Mouse (Mus musculus) heart, embryonic 10.5 days (tissue): ENCODE measurements around the gene Ulk4. TPM values are rescaled to one million over a fixed set of nuclear protein-coding genes. Genes with fewer than 3 reads are reported as not detected.
A peak's percentile ranks its signal among the peaks of the same experiment; 100 is the strongest.
"Not testable (repeated sequence)": the region's sequence is repeated elsewhere in the genome, so short reads cannot be mapped to it uniquely, and the experiment has no call there.

Experiments
- DNase-seq: peaks from one replicate; pipeline ENCODE4 v3.0.0-alpha.2; 2017; ENCODE audit warnings: low spot score
- H3K27ac ChIP-seq: fragments of 300-500 bp; sonication (generic); 2 replicates; pipeline ENCODE4 v1.5.1; 2016; ENCODE audit warnings: mild to moderate bottlenecking
- H3K27me3 ChIP-seq: fragments of 300-500 bp; sonication (generic); 2 replicates; pipeline ENCODE4 v1.6.1; 2016; ENCODE audit warnings: mild to moderate bottlenecking; ENCODE audit not compliant: poor library complexity, insufficient read depth, severe bottlenecking
- H3K36me3 ChIP-seq: fragments of 300-500 bp; sonication (generic); 2 replicates; pipeline ENCODE4 v1.6.1; 2016; ENCODE audit warnings: mild to moderate bottlenecking, moderate library complexity
- H3K4me1 ChIP-seq: fragments of 300-500 bp; sonication (generic); 2 replicates; pipeline ENCODE4 v1.6.1; 2016; ENCODE audit warnings: mild to moderate bottlenecking
- H3K4me3 ChIP-seq: fragments of 300-500 bp; sonication (generic); 2 replicates; pipeline ENCODE4 v1.5.1; 2016; ENCODE audit warnings: mild to moderate bottlenecking, moderate library complexity
- H3K9me3 ChIP-seq: fragments of 300-500 bp; sonication (generic); 2 replicates; pipeline ENCODE4 v1.6.1; 2016; ENCODE audit warnings: mild to moderate bottlenecking, moderate library complexity
- WGBS: fragments of 180-500 bp; shearing (Covaris S2); methylation state at CpG from one replicate; pipeline ENCODE4 v1.1.7; 2016; 5-methylcytosine and 5-hydroxymethylcytosine counted together
- polyA plus RNA-seq: library from polyadenylated mRNA; unstranded; fragments of >200 nt; fragmentation: Nextera tagmentation; extraction: Ambion mirVana; gene quantifications from 2 replicates; pipeline ENCODE4 v1.2.1, GENCODE M21; 2016

The Ulk4 gene
- polyA plus RNA-seq, 1 experiment from 2014 or later, result 98.5 TPM

DNA sequence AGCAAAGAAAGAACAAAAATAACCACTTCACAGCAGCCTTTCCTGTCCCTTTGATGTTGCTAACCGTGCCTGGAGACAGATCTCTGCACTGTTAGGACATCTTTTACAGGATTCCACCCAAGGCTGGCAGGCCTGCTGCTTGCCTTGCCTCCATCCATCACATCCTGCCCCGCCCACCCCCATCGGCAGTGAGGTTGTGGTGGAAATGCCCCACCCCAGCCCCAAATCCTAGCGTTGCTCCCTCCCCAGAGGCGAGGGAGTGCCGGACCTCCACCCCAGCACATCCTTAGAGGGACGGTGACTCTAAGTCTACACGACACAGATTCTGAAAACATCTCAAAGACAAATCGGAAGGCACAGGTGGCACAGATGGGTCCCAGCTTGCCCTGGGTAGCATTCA is 219.6 kb downstream of the Ulk4 start:
- 48% methylated on average over 9 of the region's 9 CpGs for WGBS
- no peak overlapping the region for H3K4me3 ChIP-seq
- H3K27ac ChIP-seq, result no peak overlapping the region
- no peaks in the 10 kb centered on the region for H3K36me3 ChIP-seq
- peak; percentile 41 for DNase-seq
- H3K9me3 ChIP-seq, result no peaks in the 10 kb centered on the region
- peaks cover 16% of the 10 kb centered on the region for H3K4me1 ChIP-seq
- H3K27me3 ChIP-seq, result no peaks in the 10 kb centered on the region

DNA sequence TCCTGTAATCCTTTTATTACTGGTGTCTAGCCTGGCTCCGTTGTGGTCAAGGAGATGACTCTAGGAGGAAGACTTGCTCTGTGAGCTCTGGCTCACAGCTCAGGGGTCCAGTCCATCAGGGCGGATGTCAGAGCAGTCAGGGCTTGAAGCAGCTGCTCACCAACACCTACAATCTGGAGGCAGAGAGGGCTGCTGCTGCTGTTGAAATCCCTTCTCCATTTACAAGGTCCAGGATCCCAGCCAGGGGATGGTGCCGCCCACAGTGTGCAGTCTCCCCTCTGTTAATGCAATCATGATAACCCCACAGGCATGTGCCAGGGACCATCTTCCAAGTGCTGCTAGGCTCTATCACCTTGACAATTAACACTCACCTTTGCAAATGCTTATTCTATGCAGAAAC is 220.5 kb downstream of the Ulk4 start:
- 0 out of 2 replicates have a peak, but pooled peaks cover 8% of the 10 kb centered on the region for H3K4me1 ChIP-seq
- DNase-seq, result peak; percentile 59

DNA sequence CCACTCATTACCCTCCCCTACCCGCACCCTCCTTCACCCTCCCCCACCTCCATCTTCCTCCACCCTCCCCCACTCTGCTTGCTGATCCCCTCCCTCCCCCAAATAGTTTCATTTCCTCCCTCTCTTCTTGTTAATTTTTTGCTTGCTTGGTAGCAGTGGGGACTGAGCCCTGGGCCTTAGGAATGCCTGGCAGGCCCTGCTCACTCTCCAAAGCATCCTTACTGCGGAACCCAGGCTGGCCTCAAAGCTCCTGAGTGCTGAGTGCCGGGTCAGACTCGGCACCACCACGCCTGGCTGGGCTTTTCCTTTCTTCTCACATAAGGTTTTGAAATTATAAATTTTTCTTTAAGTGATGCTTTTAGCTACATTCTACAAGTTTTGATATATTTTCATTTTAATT is 221.0 kb downstream of the Ulk4 start:
- Histone ChIP-seq H3K4me3 (no peak overlapping the region), H3K4me1 (0 out of 2 replicates have a peak, but pooled peaks cover 8% of the 10 kb centered on the region), H3K36me3 (no peaks in the 10 kb centered on the region), H3K27ac (no peak overlapping the region), H3K9me3 (no peaks in the 10 kb centered on the region), H3K27me3 (no peaks in the 10 kb centered on the region)
- WGBS, result 75% methylated on average over 5 of the region's 5 CpGs
- peak; percentile 63 for DNase-seq

More for the DNA sequence above, 220.5 kb downstream of the Ulk4 start:
- WGBS, result 79% methylated on average over 3 of the region's 3 CpGs
- Histone ChIP-seq H3K27ac (no peak overlapping the region), H3K4me3 (no peak overlapping the region), H3K9me3 (no peaks in the 10 kb centered on the region), H3K36me3 (no peaks in the 10 kb centered on the region), H3K27me3 (no peaks in the 10 kb centered on the region)

DNA sequence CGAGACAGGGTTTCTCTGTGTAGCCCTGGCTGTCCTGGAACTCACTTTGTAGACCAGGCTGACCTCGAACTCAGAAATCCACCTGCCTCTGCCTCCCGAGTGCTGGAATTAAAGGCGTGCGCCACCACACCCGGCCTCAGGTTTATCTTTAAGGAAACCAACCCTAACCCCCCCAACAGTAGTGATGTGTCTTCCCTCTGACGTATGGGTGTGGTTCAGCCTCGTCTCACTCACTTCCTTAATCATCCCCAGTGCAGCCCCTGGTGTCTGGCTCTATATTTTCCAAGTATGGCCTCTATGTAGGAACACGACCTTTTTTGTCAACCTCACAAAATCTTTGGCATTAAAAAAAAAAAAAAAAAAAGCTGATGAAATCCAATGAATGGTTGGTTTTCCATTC is 231.3 kb downstream of the Ulk4 start:
- WGBS, result 81% methylated on average over 9 of the region's 9 CpGs
- DNase-seq, H3K36me3 ChIP-seq: not testable (repeated sequence)

GRCm38 (mm10) chr9:121044471-121045206 is 232.4 kb downstream of the Ulk4 start:
- no peaks in the 10 kb centered on the region for H3K9me3 ChIP-seq
- 0 out of 2 replicates have a peak overlapping the region, but pooled peaks have one; percentile 10 for H3K27ac ChIP-seq
- H3K4me3 ChIP-seq, result no peak overlapping the region
- 85% methylated on average over 17 of the region's 17 CpGs for WGBS
- peaks cover 14% of the 10 kb centered on the region for H3K4me1 ChIP-seq
- DNase-seq, result no peak
- no peaks in the 10 kb centered on the region for H3K36me3 ChIP-seq
- H3K27me3 ChIP-seq, result no peaks in the 10 kb centered on the region

More for the DNA sequence above, 231.3 kb downstream of the Ulk4 start:
- not testable (repeated sequence) for H3K9me3 ChIP-seq, H3K27me3 ChIP-seq, H3K4me3 ChIP-seq, H3K27ac ChIP-seq
- peaks cover 14% of the 10 kb centered on the region for H3K4me1 ChIP-seq

DNA sequence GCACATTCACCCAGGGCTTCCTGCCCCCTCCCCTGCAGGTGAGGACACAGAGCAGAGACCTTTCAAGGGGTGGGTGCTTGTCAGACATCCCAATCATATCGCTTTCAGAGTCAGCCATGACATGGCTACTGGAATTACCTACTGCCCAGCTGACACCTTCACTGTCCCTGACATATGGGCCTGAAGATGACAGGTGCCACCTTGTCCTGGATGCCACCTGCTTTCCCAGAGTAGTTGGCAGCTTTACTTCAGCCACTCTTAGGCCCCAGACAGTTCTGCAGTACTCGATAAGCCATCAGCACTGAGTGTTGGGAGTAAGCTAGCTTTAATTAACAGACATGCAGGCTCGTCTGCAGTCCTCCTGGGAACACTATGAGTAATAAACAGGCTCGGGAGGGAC is 234.0 kb downstream of the Ulk4 start:
- no peak for DNase-seq
- Histone ChIP-seq H3K4me3 (no peak overlapping the region), H3K27ac (no peak overlapping the region)

GRCm38 (mm10) chr9:121038396-121038795 is 238.6 kb downstream of the Ulk4 start:
- H3K9me3 ChIP-seq, result no peaks in the 10 kb centered on the region
- 75% methylated on average over 4 of the region's 4 CpGs for WGBS
- no peaks in the 10 kb centered on the region for H3K27me3 ChIP-seq
- H3K27ac ChIP-seq, result no peak overlapping the region
- H3K4me3 ChIP-seq, result no peak overlapping the region
- DNase-seq, result no peak
- no peaks in the 10 kb centered on the region for H3K4me1 ChIP-seq
- no peaks in the 10 kb centered on the region for H3K36me3 ChIP-seq

More for the DNA sequence above, 234.0 kb downstream of the Ulk4 start:
- Histone ChIP-seq H3K4me1 (peaks cover 14% of the 10 kb centered on the region), H3K9me3 (no peaks in the 10 kb centered on the region), H3K27me3 (no peaks in the 10 kb centered on the region), H3K36me3 (no peaks in the 10 kb centered on the region)
- 83% methylated on average over 4 of the region's 4 CpGs for WGBS

- no peak for DNase-seq
- WGBS, result 84% methylated on average over 5 of the region's 5 CpGs
- no peaks in the 10 kb centered on the region for H3K27me3 ChIP-seq
- no peaks in the 10 kb centered on the region for H3K9me3 ChIP-seq
- no peaks in the 10 kb centered on the region for H3K36me3 ChIP-seq
- no peak overlapping the region for H3K27ac ChIP-seq
- H3K4me1 ChIP-seq, result no peaks in the 10 kb centered on the region
- no peak overlapping the region for H3K4me3 ChIP-seq
These were observed 239.0 kb downstream of the Ulk4 start for GRCm38 (mm10) chr9:121037975-121038374.

GRCm38 (mm10) chr9:121035296-121035695 is 241.7 kb downstream of the Ulk4 start:
- Histone ChIP-seq H3K27ac (no peak overlapping the region), H3K9me3 (no peaks in the 10 kb centered on the region), H3K4me1 (peaks cover 5% of the 10 kb centered on the region; the same call in 1 of the 2 replicates), H3K4me3 (no peak overlapping the region), H3K36me3 (no peaks in the 10 kb centered on the region), H3K27me3 (no peaks in the 10 kb centered on the region)
- WGBS, result 78% methylated on average over 6 of the region's 6 CpGs
- DNase-seq, result no peak

GRCm38 (mm10) chr9:121033596-121033995 is 243.4 kb downstream of the Ulk4 start:
- WGBS, result 72% methylated on average over 4 of the region's 4 CpGs
- no peak for DNase-seq
- no peaks in the 10 kb centered on the region for H3K36me3 ChIP-seq
- no peaks in the 10 kb centered on the region for H3K9me3 ChIP-seq
- peaks cover 11% of the 10 kb centered on the region for H3K4me1 ChIP-seq
- H3K27me3 ChIP-seq, result no peaks in the 10 kb centered on the region
- no peak overlapping the region for H3K4me3 ChIP-seq
- H3K27ac ChIP-seq, result no peak overlapping the region

DNA sequence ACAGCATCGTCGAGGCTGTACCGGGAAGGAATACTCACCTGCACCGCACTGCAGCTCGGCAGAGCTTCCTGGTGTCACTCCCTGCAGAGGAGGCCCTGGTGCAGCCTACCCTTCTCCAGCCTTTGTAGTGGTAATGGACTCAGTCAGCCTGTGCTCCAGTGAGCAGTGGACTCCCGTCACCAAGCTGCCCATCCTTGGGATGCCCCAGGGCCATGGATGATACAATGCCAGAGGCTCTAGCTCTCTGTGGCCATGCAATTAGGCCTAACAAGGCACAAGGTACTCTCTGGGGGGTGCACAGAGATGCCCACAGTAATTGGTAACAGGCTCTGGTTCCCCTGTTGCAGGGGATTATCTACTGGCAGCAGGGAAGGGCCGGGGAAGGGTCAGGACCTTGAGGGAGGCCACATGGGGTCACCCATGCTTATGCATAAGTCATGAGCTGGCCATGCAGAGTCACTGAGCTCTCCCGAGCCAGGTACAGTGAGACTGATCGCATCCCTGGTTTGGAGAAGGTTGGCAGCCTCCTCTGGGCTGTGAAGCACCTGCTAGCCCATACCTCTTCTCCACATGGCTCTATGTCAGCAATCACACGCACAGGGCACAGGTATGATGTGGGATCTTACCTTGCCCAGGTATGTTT is 244.6 kb downstream of the Ulk4 start:
- peaks cover 11% of the 10 kb centered on the region for H3K4me1 ChIP-seq
- no peaks in the 10 kb centered on the region for H3K36me3 ChIP-seq
- no peaks in the 10 kb centered on the region for H3K9me3 ChIP-seq
- no peak for DNase-seq
- no peak overlapping the region for H3K4me3 ChIP-seq
- H3K27ac ChIP-seq, result no peak overlapping the region
- no peaks in the 10 kb centered on the region for H3K27me3 ChIP-seq
- 65% methylated on average over 10 of the region's 10 CpGs for WGBS

DNA sequence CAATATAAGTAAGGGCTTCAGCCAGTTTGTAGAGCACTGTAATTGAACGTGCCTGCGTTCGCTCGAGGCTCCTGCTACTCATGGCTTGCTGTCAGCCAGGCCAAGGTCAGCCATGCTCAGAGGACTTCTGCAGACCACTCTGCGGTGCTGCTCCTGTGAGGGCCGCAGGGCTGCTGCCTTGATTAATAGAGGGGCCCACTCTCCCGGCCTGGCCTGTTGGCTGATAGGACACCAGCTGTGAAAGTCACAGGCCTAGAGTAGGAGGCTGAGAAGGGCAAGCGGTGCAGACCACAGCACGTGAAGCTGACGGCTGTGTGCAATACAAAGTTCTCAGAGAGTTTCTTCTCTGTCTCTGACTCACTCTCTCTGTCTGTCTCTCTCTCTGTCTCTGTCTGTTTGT is 246.0 kb downstream of the Ulk4 start:
- Histone ChIP-seq H3K36me3 (no peaks in the 10 kb centered on the region), H3K4me1 (peaks cover 11% of the 10 kb centered on the region), H3K9me3 (no peaks in the 10 kb centered on the region), H3K27ac (peak overlapping the region; percentile 71), H3K4me3 (no peak overlapping the region), H3K27me3 (no peaks in the 10 kb centered on the region)
- WGBS, result 41% methylated on average over 10 of the region's 10 CpGs
- peak; percentile 81 for DNase-seq

DNA sequence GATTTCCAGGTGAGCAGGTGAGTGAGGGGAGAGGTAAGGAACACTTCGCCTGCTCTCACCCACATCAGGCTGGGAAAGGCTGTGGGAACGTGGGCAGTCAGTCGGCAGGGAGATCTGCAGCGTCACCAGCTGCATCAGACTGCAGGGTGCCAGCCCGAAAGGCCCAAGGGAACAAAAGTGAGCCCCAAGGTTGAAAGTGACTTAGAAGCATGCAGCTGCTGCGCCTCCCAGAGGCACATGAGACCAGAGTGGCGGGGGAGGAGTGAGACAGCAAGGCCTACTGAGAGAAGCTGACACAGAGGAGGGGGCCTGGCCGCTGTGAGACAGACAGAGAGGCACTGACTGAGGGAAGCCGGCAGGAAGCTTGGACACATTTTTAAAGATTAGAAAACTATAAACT is 247.2 kb downstream of the Ulk4 start:
- 51% methylated on average over 9 of the region's 9 CpGs for WGBS
- Histone ChIP-seq H3K27ac (no peak overlapping the region), H3K36me3 (no peaks in the 10 kb centered on the region), H3K4me3 (no peak overlapping the region), H3K4me1 (peaks cover 11% of the 10 kb centered on the region), H3K9me3 (no peaks in the 10 kb centered on the region), H3K27me3 (no peaks in the 10 kb centered on the region)
- peak; percentile 73 for DNase-seq
